Mouse (Mus musculus) heart, postnatal 10 days (tissue): Measurements from ENCODE around the gene Gm10147. TPM values are rescaled to one million over a fixed set of nuclear protein-coding genes. Genes with fewer than 3 reads are reported as not detected.
"Not testable (repeated sequence)": the region's sequence is repeated elsewhere in the genome, so short reads cannot be mapped to it uniquely, and the experiment has no call there.

ENCODE experiments used
- DNase-seq, 2 experiments: peaks; one replicate each; pipeline ENCODE4 v3.0.0; 2021
- intact Hi-C: fragments of 180-260 bp; cut with DNase I; formaldehyde crosslinking; loops from one replicate; pipeline ENCODE4 v1.15.1; 2025
- microRNA-seq, 2 experiments: library from miRNA; unstranded; fragments of <30 nt; microRNA quantifications; one replicate each; pipeline ENCODE4 v1.2.0; 2022
- total RNA-seq, 2 experiments: library from RNA; stranded (reverse); gene quantifications; 2 replicates each; pipeline ENCODE4 v1.2.3; 2021

The Gm10147 gene
- not detected for total RNA-seq

DNA sequence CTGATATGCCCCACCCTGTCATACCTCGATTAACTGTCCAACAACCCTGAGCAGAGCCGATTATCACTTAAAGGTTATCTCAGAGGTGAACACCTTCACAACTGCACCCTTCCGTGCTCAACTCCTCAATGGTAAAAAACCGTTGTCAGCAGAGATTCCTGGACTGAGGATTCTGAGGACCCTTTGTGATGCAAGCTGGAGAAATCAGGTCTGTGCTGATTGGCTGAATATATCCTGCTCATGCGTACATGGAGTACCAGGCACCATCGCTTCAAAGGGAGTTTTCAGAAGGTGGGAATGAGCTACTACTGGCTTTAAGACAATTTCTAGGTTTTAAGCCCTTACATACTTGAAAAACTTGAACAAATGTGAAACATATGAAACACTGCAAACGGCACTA, at the start of gene Gm10147:
Gene Gm10147 (minus strand): TSS at position 101 of the 400 bp plus-strand sequence.
- intact Hi-C loops, result not testable (repeated sequence)

More for the DNA sequence above, at the start of gene Gm10147:
- DNase-seq, result not testable (repeated sequence)

Small RNAs within 50 kb of the gene (microRNA-seq; reads per million reads assigned to microRNA genes)
- gene Gm44499, result 0 reads per million in 2 experiments
